In genomic region chr6:12315070-12315909, GRCm38 (mm10) we compare ENCODE assay signal across 8 mouse cellular contexts.
DNase-seq lines count a peak whose midpoint lies in the region; ATAC-seq lines count a peak whose summit lies in the region.

No protein-coding gene starts in this region.

- H3K9ac ChIP-seq in midbrain, embryonic 11.5 days (ENCODE audit: low read length) = no peak overlapping the region
- H3K9ac ChIP-seq in midbrain, embryonic 16.5 days (ENCODE audit: low read depth, low read length) = no peak overlapping the region

- H3K36me3 ChIP-seq in midbrain, embryonic 11.5 days (ENCODE audit: control insufficient read depth, insufficient read depth, low read length) = no peaks in the 10 kb centered on the region
- H3K36me3 ChIP-seq in midbrain, embryonic 10.5 days = 0 out of 2 replicates have a peak, but pooled peaks cover 3% of the 10 kb centered on the region
- H3K36me3 ChIP-seq in midbrain, embryonic 16.5 days (ENCODE audit: control insufficient read depth, insufficient read depth, low read length) = no peaks in the 10 kb centered on the region

- DNase-seq in cerebellum, postnatal 10 days = peak; percentile 39 to 57
- no peak for DNase-seq in cerebellum, adult 9-11 months
- peak; percentile 88 for DNase-seq in midbrain, embryonic 11.5 days (ENCODE audit: low spot score, missing footprints)
- DNase-seq in midbrain, embryonic 10.5 days (ENCODE audit: low spot score) = no peak
- DNase-seq in heart, adult 11 months = no peak

- no peaks in the 10 kb centered on the region for H3K9me3 ChIP-seq in midbrain, embryonic 11.5 days (ENCODE audit: control insufficient read depth, low read length)
- H3K9me3 ChIP-seq in midbrain, embryonic 10.5 days (replicated peaks) = no peaks in the 10 kb centered on the region
- H3K9me3 ChIP-seq in midbrain, embryonic 16.5 days (replicated peaks; ENCODE audit: control insufficient read depth, low read length, poor library complexity, severe bottlenecking) = no peaks in the 10 kb centered on the region

- no peak overlapping the region for H3K4me2 ChIP-seq in midbrain, embryonic 11.5 days
- H3K4me2 ChIP-seq in midbrain, embryonic 16.5 days (ENCODE audit: low read length) = no peak overlapping the region

- H3K4me1 ChIP-seq in midbrain, embryonic 11.5 days (ENCODE audit: control insufficient read depth, insufficient read depth, low read length) = no peaks in the 10 kb centered on the region
- H3K4me1 ChIP-seq in midbrain, embryonic 10.5 days = no peaks in the 10 kb centered on the region
- no peaks in the 10 kb centered on the region for H3K4me1 ChIP-seq in midbrain, embryonic 16.5 days (ENCODE audit: control insufficient read depth, insufficient read depth, low read length)

- WGBS in midbrain, embryonic 11.5 days = 65% methylated on average over 7 of the region's 7 CpGs
- WGBS in midbrain, embryonic 10.5 days = 65% methylated on average over 7 of the region's 7 CpGs
- WGBS in midbrain, embryonic 16.5 days = 57% methylated on average over 7 of the region's 7 CpGs

- no peak overlapping the region for H3K4me3 ChIP-seq in midbrain, embryonic 11.5 days (ENCODE audit: low read depth, low read length)
- H3K4me3 ChIP-seq in midbrain, embryonic 10.5 days = no peak overlapping the region
- H3K4me3 ChIP-seq in midbrain, embryonic 16.5 days (ENCODE audit: low read depth, low read length) = no peak overlapping the region

- no peak overlapping the region for H3K27ac ChIP-seq in midbrain, embryonic 11.5 days (ENCODE audit: low read depth, low read length)
- H3K27ac ChIP-seq in midbrain, embryonic 10.5 days (replicated peaks) = no peak overlapping the region
- H3K27ac ChIP-seq in midbrain, embryonic 16.5 days (ENCODE audit: low read length) = no peak overlapping the region

- peak; percentile 73 for ATAC-seq in midbrain, embryonic 11.5 days (ENCODE audit: low FRiP score)
- peak; percentile 84 to 85 for ATAC-seq in hematopoietic stem cell, adult 5-6 weeks (replicated peaks in 1 of 2; ENCODE audit: insufficient read depth in 1 of 2, low FRiP score in 2 of 2, low TSS enrichment in 1 of 2, low read depth in 1 of 2, poor library complexity in 2 of 2, severe bottlenecking in 2 of 2)
- peak; percentile 83; the same call in 1 of the 2 replicates for ATAC-seq in midbrain, embryonic 16.5 days
- ATAC-seq in megakaryocyte, adult 5-6 weeks (ENCODE audit: poor library complexity, severe bottlenecking) = no peak

- H3K27me3 ChIP-seq in midbrain, embryonic 11.5 days (ENCODE audit: control insufficient read depth, insufficient read depth, low read length) = no peaks in the 10 kb centered on the region
- H3K27me3 ChIP-seq in midbrain, embryonic 10.5 days (ENCODE audit: low read depth, poor library complexity, severe bottlenecking) = no peaks in the 10 kb centered on the region
- H3K27me3 ChIP-seq in midbrain, embryonic 16.5 days (ENCODE audit: control insufficient read depth, insufficient read depth, low read depth, low read length) = no peaks in the 10 kb centered on the region

Comparison
In these comparisons a context has a peak if more than half of its experiments do, and no peak if none do; other contexts are left out.
1. DNase-seq: peak in cerebellum, postnatal 10 days (2 of 2) and midbrain, embryonic 11.5 days (single experiment); none in cerebellum, adult 9-11 months (single experiment), midbrain, embryonic 10.5 days (single experiment) and heart, adult 11 months (single experiment).